Comparison of ENCODE assay signal across 17 mouse cellular contexts in genomic region chr13:95126801-95127200, GRCm38 (mm10).
"Had no signal": no experiment of that assay in that cellular context is flagged by ENCODE, and none has a peak within 500 bp of the region (broad histone marks: within the 10 kb centered on the region; RNA-seq: fewer than 3 reads in every experiment).

No protein-coding gene starts in this region.

- DNase-seq: kidney, adult 11 months; kidney, adult 8-10 months; kidney, postnatal 10 days; kidney, postnatal 36 days; layer of hippocampus, adult 9-11 months; liver, embryonic 13.5 days; lung, adult 2 months; lung, postnatal 14 days; lung, postnatal 4 days; midbrain, embryonic 14.5 days; right cerebral cortex, postnatal 25 days; spleen, adult 18-20 months; thymus, adult 18-20 months; thymus, postnatal 4 days had no signal

- H3K27ac ChIP-seq: intestine, embryonic 15.5 days; kidney, embryonic 15.5 days; liver, embryonic 13.5 days; stomach, embryonic 15.5 days had no signal

- H3K4me3 ChIP-seq: intestine, embryonic 15.5 days; kidney, embryonic 15.5 days; liver, embryonic 13.5 days; stomach, embryonic 15.5 days had no signal
